Mouse (Mus musculus) stomach, embryonic 16.5 days (tissue): ENCODE measurements around the gene Fhad1. TPM values are rescaled to one million over a fixed set of nuclear protein-coding genes. Genes with fewer than 3 reads are reported as not detected.

Experiments
- ATAC-seq: fragments of 200-750 bp; cut with Nextera tagmentation; 2 replicates; pipeline ENCODE4 v1.8.0; 2017; ENCODE audit warnings: moderate number of reproducible peaks, moderate TSS enrichment; ENCODE audit not compliant: insufficient read depth, low FRiP score
- H3K27ac ChIP-seq: fragments of 300-500 bp; sonication (generic); 2 replicates; pipeline ENCODE4 v1.5.1; 2014; ENCODE audit warnings: low read length
- H3K27me3 ChIP-seq: fragments of 300-500 bp; sonication (generic); 2 replicates; pipeline ENCODE4 v1.6.1; 2014; ENCODE audit warnings: low read length, control low read depth, mixed read lengths; ENCODE audit not compliant: control insufficient read depth, insufficient read depth
- H3K36me3 ChIP-seq: fragments of 300-500 bp; sonication (generic); 2 replicates; pipeline ENCODE4 v1.6.1; 2014; ENCODE audit warnings: low read length; ENCODE audit not compliant: control insufficient read depth, insufficient read depth
- H3K4me1 ChIP-seq: fragments of 300-500 bp; sonication (generic); 2 replicates; pipeline ENCODE4 v1.6.1; 2014; ENCODE audit warnings: low read length, control low read depth, mixed read lengths; ENCODE audit not compliant: control insufficient read depth, insufficient read depth
- H3K4me2 ChIP-seq: fragments of 300-500 bp; sonication (generic); 2 replicates; pipeline ENCODE4 v1.6.1; 2014; ENCODE audit warnings: low read depth, low read length, mixed read lengths
- H3K4me3 ChIP-seq: fragments of 300-500 bp; sonication (generic); replicated peaks from 2 replicates; pipeline ENCODE4 v1.5.1; 2014; ENCODE audit warnings: mild to moderate bottlenecking, low read length
- H3K9ac ChIP-seq: fragments of 300-500 bp; sonication (generic); 2 replicates; pipeline ENCODE4 v1.6.1; 2014; ENCODE audit warnings: low read length
- H3K9me3 ChIP-seq: fragments of 300-500 bp; sonication (generic); replicated peaks from 2 replicates; pipeline ENCODE4 v1.6.1; 2016; ENCODE audit warnings: low read length, control low read depth; ENCODE audit not compliant: control insufficient read depth
- WGBS: fragments of 180-500 bp; shearing (Covaris S2); extraction: QIAGEN DNeasy Blood & Tissue Kit; methylation state at CpG from one replicate; pipeline ENCODE4 v1.1.7; 2014; 5-methylcytosine and 5-hydroxymethylcytosine counted together
- polyA plus RNA-seq: library from polyadenylated mRNA; unstranded; fragments of >200 nt; fragmentation: Nextera tagmentation; extraction: Ambion mirVana; gene quantifications from 2 replicates; pipeline ENCODE4 v1.2.1, GENCODE M21; 2015

Fhad1 gene
- polyA plus RNA-seq, 1 experiment from 2014 or later = 5.3 TPM

DNA sequence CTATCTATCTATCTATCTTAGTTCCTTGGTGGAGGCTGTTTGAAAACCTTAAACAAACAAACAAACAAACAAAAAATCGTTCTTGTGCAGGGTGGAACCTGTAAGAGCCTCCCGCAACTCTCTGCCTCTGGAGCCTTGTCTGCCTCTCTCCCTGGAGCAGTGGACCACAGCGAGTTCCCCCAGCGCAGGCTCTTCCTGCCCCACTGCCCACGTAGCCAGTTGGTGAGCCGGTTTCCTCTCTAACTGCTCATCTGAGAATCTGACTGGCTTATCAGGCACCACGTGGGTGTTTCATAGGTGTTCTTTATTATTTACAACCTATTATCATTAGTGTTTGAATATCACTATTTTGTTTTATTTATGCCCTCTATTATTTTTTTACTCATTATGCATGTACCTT is 31.6 kb upstream of the Fhad1 start:
- Histone ChIP-seq H3K9ac (no peak overlapping the region), H3K9me3 (no peaks in the 10 kb centered on the region), H3K27ac (no peak overlapping the region), H3K4me1 (peaks cover 40% of the 10 kb centered on the region), H3K36me3 (no peaks in the 10 kb centered on the region), H3K4me3 (no peak overlapping the region), H3K4me2 (no peak overlapping the region), H3K27me3 (no peaks in the 10 kb centered on the region)
- WGBS = 76% methylated on average over 7 of the region's 7 CpGs
- ATAC-seq = no peak

DNA sequence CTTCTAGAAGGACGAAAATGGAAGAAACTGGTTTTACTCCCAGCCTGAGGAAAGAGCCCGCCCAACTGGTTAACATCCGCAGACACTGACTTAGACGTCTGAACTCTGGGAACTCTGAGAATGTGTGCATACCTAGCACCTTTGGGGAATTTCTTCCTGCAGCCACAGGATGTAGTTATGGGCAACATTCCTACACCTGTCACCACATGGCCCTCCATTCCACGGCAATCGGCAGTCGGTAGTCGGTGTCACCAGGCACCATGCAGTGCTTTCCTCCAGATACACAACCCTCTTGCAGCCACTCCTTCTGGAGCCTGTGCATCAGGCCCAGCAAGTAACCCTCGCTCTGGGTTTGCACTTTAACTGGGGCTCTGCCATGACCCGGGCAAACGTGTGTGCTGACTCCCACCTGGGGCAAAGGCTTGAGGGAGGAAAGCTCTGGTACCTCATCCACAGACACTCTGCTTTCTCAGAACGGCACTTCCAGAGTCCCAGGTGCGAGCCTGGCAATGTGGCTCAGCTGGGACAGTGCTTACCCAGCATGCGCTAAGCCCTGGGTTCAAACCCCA is 30.8 kb upstream of the Fhad1 start:
- H3K9ac ChIP-seq = peak overlapping the region; percentile 15
- H3K4me2 ChIP-seq = no peak overlapping the region
- peaks cover 35% of the 10 kb centered on the region for H3K4me1 ChIP-seq
- no peaks in the 10 kb centered on the region for H3K9me3 ChIP-seq
- peak overlapping the region; percentile 76 for H3K27ac ChIP-seq
- 73% methylated on average over 14 of the region's 14 CpGs for WGBS
- no peak for ATAC-seq
- H3K4me3 ChIP-seq = no peak overlapping the region
- no peaks in the 10 kb centered on the region for H3K27me3 ChIP-seq
- 0 out of 2 replicates have a peak, but pooled peaks cover 3% of the 10 kb centered on the region for H3K36me3 ChIP-seq

GRCm38 (mm10) chr4:142044452-142044851 is 29.6 kb upstream of the Fhad1 start:
- peak overlapping the region; percentile 47 for H3K9ac ChIP-seq
- no peak overlapping the region for H3K4me3 ChIP-seq
- H3K36me3 ChIP-seq = 0 out of 2 replicates have a peak, but pooled peaks cover 3% of the 10 kb centered on the region
- ATAC-seq = peak; percentile 38; the same call in 1 of the 2 replicates
- no peaks in the 10 kb centered on the region for H3K9me3 ChIP-seq
- H3K27me3 ChIP-seq = no peaks in the 10 kb centered on the region
- 43% methylated on average over 12 of the region's 12 CpGs for WGBS
- no peak overlapping the region for H3K4me2 ChIP-seq
- H3K4me1 ChIP-seq = peaks cover 30% of the 10 kb centered on the region
- H3K27ac ChIP-seq = peak overlapping the region; percentile 48

DNA sequence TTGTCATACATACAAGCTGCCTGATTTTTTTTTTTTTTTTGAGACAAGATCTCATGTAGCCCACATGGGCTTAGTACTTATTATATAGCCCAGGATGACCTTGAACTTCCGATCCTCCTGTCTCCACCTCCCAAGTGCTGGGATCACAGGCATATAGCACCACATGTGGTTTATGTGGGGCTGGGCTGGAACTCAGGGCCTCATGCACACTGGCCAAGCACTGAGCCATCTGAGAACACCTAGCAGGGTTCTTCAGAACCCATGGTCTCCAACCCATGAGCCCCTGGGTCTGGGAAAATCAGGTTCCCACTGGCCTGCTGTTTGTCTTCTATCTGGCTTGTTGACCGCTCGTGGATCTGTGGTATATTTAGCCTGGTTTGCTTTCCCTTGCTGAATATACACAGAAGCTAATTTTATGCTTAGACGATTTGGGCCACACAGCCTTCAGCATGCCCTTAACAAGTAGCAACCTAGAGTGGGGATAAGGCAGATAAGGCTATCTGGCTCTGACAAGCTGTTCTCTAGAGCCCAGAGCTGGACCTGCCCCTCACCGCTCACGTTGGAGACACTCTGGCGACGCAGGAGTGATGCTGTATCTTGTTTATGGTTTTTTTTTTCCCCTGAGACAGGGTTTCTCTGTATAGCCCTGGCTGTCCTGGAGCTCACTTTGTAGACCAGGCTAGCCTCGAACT is 24.9 kb upstream of the Fhad1 start:
- Histone ChIP-seq H3K4me2 (no peak overlapping the region), H3K9me3 (no peaks in the 10 kb centered on the region), H3K4me3 (no peak overlapping the region), H3K27me3 (no peaks in the 10 kb centered on the region), H3K9ac (no peak overlapping the region), H3K4me1 (peaks cover 22% of the 10 kb centered on the region), H3K36me3 (0 out of 2 replicates have a peak, but pooled peaks cover 3% of the 10 kb centered on the region), H3K27ac (no peak overlapping the region)
- WGBS = 78% methylated on average over 9 of the region's 9 CpGs
- no peak for ATAC-seq

DNA sequence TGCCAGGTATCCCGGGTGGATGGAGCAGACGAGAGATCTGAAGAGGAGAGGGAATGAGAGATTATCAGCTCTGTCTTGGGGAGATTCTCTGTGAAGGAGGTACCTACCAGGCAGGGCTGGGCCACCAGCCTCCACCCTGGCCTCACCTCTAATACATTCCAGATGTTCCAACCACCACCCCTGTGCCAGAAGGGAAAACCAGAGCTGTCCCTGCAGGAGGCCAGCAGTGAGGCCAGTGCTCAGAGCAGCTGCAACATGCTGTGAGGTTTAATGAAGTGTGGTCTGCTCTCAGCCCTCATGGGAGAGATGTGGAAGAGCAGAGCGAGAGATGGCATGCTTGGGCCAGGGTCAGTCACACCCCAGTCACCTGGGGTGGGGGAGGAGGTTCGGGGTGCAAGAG is 23.0 kb upstream of the Fhad1 start:
- H3K9ac ChIP-seq = no peak overlapping the region
- no peak overlapping the region for H3K4me2 ChIP-seq
- no peaks in the 10 kb centered on the region for H3K9me3 ChIP-seq
- 0 out of 2 replicates have a peak, but pooled peaks cover 3% of the 10 kb centered on the region for H3K36me3 ChIP-seq
- no peak for ATAC-seq
- WGBS = 70% methylated on average over 4 of the region's 4 CpGs
- H3K4me3 ChIP-seq = no peak overlapping the region
- no peak overlapping the region for H3K27ac ChIP-seq
- no peaks in the 10 kb centered on the region for H3K27me3 ChIP-seq
- peaks cover 8% of the 10 kb centered on the region for H3K4me1 ChIP-seq

DNA sequence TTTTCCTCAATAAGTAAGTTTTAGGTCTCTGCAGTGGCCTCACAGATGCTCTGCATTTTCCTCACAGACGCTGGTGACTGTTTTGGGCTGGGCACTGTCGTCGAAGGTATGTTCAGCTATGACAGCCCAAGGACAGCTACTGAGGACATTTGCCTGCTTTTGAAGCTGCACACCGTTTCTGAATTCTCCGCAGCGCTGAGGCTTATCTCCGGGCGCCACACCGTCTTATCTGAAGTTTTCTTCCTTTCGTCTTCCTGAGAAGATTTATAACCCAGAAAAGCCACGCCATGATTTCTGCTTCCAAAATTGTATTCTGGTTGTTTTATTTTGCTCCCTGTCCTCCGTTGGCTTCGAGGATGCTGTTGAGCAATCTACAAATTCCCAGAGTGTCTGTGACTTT is 13.7 kb upstream of the Fhad1 start:
- 47% methylated on average over 13 of the region's 13 CpGs for WGBS
- Histone ChIP-seq H3K36me3 (peaks cover 17% of the 10 kb centered on the region; the same call in 1 of the 2 replicates), H3K27me3 (no peaks in the 10 kb centered on the region), H3K4me1 (no peaks in the 10 kb centered on the region), H3K9ac (no peak overlapping the region), H3K27ac (no peak overlapping the region), H3K4me3 (no peak overlapping the region), H3K9me3 (no peaks in the 10 kb centered on the region), H3K4me2 (no peak overlapping the region)
- ATAC-seq = no peak

- Histone ChIP-seq H3K36me3 (peaks cover 13% of the 10 kb centered on the region; the same call in 1 of the 2 replicates), H3K9ac (no peak overlapping the region), H3K27ac (no peak overlapping the region), H3K9me3 (no peaks in the 10 kb centered on the region), H3K4me3 (no peak overlapping the region), H3K4me2 (no peak overlapping the region), H3K27me3 (no peaks in the 10 kb centered on the region), H3K4me1 (peaks cover 4% of the 10 kb centered on the region; the same call in 1 of the 2 replicates)
- ATAC-seq = no peak
- WGBS = 71% methylated on average over 2 of the region's 2 CpGs
Observed at GRCm38 (mm10) chr4:142026965-142027364, 12.1 kb upstream of the Fhad1 start.

- 94% methylated on average over 2 of the region's 2 CpGs for WGBS
- H3K9me3 ChIP-seq = no peaks in the 10 kb centered on the region
- H3K4me2 ChIP-seq = no peak overlapping the region
- no peak overlapping the region for H3K9ac ChIP-seq
- H3K27ac ChIP-seq = no peak overlapping the region
- H3K4me1 ChIP-seq = peaks cover 4% of the 10 kb centered on the region; the same call in 1 of the 2 replicates
- H3K4me3 ChIP-seq = no peak overlapping the region
- H3K36me3 ChIP-seq = no peaks in the 10 kb centered on the region
- H3K27me3 ChIP-seq = no peaks in the 10 kb centered on the region
- no peak for ATAC-seq
Observed at GRCm38 (mm10) chr4:142024536-142024935, 9.7 kb upstream of the Fhad1 start.

DNA sequence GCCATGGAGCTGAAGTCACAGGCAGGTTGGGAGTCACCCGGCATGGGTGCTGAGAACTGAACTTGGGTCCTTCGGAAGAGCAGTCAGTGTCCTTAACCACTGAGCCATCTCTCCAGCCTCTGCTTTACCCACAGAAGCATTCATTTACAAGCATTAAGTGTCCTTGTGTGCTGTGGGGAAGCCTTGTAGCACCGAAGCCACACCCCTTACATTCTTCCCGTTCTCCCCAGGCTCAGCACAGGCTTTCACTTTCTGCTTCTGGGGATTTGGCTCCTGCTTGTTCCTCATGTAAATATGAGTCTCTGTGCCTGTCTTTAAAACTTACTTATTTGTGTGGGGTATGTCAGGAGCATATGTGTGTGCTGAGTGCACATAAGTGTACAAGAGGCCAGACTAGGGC is 8.3 kb upstream of the Fhad1 start:
- Histone ChIP-seq H3K4me1 (peaks cover 4% of the 10 kb centered on the region; the same call in 1 of the 2 replicates), H3K27ac (no peak overlapping the region), H3K9ac (no peak overlapping the region; the same call in 1 of the 2 replicates), H3K9me3 (no peaks in the 10 kb centered on the region), H3K4me2 (no peak overlapping the region), H3K36me3 (no peaks in the 10 kb centered on the region), H3K27me3 (no peaks in the 10 kb centered on the region), H3K4me3 (no peak overlapping the region)
- ATAC-seq = no peak
- 65% methylated on average over 4 of the region's 4 CpGs for WGBS
